Mouse (Mus musculus) cerebellum, adult 9-10 months (tissue): ENCODE measurements around the gene Csf2rb2.

Experiments used
- DNase-seq: peaks from one replicate; pipeline ENCODE4 v3.0.0; 2022

The Csf2rb2 gene

GRCm38 (mm10) chr15:78248410-78248809, 57.1 kb downstream of the Csf2rb2 start:
- no peak for DNase-seq

GRCm38 (mm10) chr15:78247659-78248058, 57.9 kb downstream of the Csf2rb2 start:
- DNase-seq: no peak

GRCm38 (mm10) chr15:78246143-78247116, 59.1 kb downstream of the Csf2rb2 start:
- no peak for DNase-seq

- DNase-seq: no peak
These were observed 60.6 kb downstream of the Csf2rb2 start, which contains the start of gene Ncf4 for GRCm38 (mm10) chr15:78244695-78245492. Gene Ncf4 (plus strand): TSS chr15:78244801.

GRCm38 (mm10) chr15:78243774-78244173, 61.7 kb downstream of the Csf2rb2 start:
- DNase-seq: no peak

GRCm38 (mm10) chr15:78243061-78243460, 62.5 kb downstream of the Csf2rb2 start:
- DNase-seq: no peak

GRCm38 (mm10) chr15:78241335-78241734, 64.2 kb downstream of the Csf2rb2 start:
- no peak for DNase-seq

- no peak for DNase-seq
These were observed 65.4 kb downstream of the Csf2rb2 start for GRCm38 (mm10) chr15:78239956-78240617.

- peak; percentile 69 for DNase-seq
These were observed 66.1 kb downstream of the Csf2rb2 start for GRCm38 (mm10) chr15:78239453-78239852.

- DNase-seq: no peak
These were observed 70.6 kb downstream of the Csf2rb2 start for GRCm38 (mm10) chr15:78234823-78235509.
